Mouse (Mus musculus) erythroid progenitor cell, adult 5-6 weeks (primary cell): Measurements from ENCODE around the gene Il10rb. TPM values are rescaled to one million over a fixed set of nuclear protein-coding genes. Genes with fewer than 3 reads are reported as not detected.
"Not testable (repeated sequence)": the region's sequence is repeated elsewhere in the genome, so short reads cannot be mapped to it uniquely, and the experiment has no call there.

Experiments used
- ATAC-seq: replicated peaks from 2 replicates; pipeline ENCODE4 v1.8.0; 2016; ENCODE audit warnings: moderate number of reproducible peaks, mild to moderate bottlenecking, moderate TSS enrichment, inconsistent platforms; ENCODE audit not compliant: poor library complexity, low FRiP score, severe bottlenecking
- total RNA-seq, 2 experiments: library from RNA; stranded (forward) in 1 of 2; stranded (reverse) in 1 of 2; fragments of 150-400 nt in 1 of 2; fragments of 186-747, 209-891 nt in 1 of 2; gene quantifications; 2 replicates each; pipeline versions ENCODE4 v1.2.3 to v1.2.4; 2015 to 2017; ENCODE audit warnings: low replicate concordance in 2 of 2

The Il10rb gene
- total RNA-seq, 2 experiments from 2014 or later, result 21.8 to 33.1 TPM

DNA sequence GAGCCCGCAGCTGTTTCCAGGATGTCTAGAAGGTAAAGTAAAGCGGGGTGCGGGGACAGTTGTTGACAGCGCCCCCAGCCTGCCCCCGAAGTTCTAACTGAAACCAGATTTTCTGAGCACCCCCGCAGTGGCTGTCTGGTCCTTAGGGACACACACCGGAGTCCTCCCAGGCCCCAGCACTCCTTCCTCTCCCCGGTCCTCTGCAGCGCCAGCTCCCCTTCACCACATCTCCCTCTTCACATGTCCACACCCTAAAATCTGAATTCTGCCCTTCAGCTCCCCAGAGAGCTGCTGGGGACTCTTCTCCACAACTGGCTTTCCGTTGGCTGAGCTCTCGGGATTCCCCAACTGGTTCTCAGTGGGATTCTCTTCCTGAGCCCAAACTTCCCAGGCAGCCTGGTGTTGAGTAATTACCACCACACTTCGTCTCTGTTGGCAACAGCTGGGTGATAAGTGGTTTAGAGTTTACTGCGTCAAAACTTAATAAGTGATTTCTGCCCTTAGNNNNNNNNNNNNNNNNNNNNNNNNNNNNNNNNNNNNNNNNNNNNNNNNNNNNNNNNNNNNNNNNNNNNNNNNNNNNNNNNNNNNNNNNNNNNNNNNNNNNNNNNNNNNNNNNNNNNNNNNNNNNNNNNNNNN is 739 bp downstream of the Il10rb start:
- ATAC-seq, result peak; percentile 59; the same call in 1 of the 2 replicates

- ATAC-seq, result peak; percentile 53; the same call in 1 of the 2 replicates
These were observed 7.3 kb downstream of the Il10rb start for GRCm38 (mm10) chr16:91413102-91413844.

- ATAC-seq, result no peak
These were observed 9.6 kb downstream of the Il10rb start for GRCm38 (mm10) chr16:91415391-91416189.

- ATAC-seq, result no peak
These were observed 10.4 kb downstream of the Il10rb start for GRCm38 (mm10) chr16:91416357-91416756.

GRCm38 (mm10) chr16:91416938-91417337 is 11.0 kb downstream of the Il10rb start:
- peak; percentile 84 for ATAC-seq

DNA sequence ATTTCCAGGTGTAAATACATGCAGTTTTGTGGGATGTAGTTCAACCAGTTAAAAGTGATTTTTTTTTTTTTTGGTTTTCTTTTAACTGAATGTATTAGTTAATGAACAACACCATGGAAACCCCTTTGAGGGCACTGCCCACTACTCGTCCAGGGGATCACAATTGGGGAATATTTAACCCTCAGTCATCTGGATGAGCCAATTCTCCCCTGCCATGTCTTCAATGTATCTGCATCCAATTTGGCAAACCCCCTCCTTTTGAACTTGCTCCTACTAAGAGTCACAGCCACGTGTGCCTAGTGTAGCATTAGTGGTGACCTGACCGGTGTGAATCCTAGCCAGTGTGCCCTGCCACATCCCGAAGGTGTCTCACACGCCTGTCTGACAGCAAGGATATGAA is 12.6 kb downstream of the Il10rb start:
- ATAC-seq, result no peak

DNA sequence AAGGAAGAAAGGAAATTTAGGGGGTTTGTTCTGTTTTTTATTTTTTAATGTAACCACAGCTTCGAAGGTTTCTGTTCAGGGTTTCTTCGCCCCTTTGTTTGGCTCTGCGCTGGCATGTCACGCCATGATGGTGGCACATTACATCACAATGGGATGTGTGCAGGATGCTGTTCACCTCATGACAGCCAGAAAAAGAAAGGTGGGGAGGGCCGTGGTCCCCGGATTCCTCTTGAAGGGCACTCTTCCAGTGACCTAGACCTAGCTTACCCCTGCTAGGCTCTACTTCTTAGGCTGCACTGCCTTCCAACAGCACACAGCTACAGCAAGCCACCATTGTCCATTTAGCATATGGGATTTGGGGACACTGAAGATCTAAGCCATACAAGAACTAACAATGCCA is 19.9 kb downstream of the Il10rb start:
- ATAC-seq, result no peak

DNA sequence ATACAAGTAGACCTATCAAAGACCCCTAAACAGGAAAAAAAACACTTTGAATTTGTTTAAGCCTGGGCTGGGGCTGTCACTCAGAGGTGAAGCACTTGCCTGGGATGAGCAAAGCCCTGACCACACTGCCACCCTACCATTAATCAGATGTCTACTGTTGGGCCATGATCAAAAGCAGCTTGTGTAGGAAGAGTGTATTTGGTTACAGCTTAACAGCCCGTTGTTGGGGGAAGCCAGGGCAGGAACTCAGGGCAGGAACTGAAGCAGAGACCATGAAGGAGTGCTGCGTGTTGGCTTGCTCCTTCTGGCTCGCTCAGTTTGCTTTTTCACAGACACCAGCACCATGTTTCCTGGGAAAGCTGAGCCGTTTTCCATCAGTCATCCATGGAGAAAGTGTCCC is 20.6 kb downstream of the Il10rb start:
- no peak for ATAC-seq

- ATAC-seq, result no peak
These were observed 21.5 kb downstream of the Il10rb start for GRCm38 (mm10) chr16:91427461-91427860.

- no peak for ATAC-seq
These were observed 22.4 kb downstream of the Il10rb start for GRCm38 (mm10) chr16:91428259-91428865.

DNA sequence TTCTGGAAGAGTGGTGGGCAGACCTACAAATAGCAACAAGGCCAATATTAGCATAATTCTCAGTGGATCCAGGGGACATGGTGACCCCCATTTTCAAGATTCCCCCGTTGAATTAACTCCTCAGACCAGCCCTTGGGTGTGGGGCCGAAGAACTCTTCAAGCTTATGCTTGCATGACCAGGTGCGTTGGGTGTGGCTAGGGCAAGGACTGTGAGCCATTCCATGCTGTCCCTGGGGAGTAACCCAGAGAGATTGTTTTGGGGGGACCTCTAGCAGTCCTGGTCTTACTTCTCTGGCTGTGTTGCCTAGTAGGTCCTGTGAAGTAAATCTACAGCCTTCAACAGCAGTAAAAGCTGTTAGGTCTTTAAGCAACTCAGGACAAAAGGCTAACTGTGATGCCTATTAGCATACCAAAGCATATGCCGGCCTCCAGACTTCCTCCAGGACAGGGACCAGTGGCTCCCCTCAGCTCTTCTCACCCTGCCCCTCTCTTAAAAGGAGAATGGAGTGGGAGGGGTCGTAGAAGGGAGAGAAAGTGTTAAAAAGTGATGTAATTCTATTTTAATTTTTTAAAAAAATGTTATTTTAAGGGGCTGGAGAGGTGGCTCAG is 26.9 kb downstream of the Il10rb start:
- ATAC-seq, result no peak

DNA sequence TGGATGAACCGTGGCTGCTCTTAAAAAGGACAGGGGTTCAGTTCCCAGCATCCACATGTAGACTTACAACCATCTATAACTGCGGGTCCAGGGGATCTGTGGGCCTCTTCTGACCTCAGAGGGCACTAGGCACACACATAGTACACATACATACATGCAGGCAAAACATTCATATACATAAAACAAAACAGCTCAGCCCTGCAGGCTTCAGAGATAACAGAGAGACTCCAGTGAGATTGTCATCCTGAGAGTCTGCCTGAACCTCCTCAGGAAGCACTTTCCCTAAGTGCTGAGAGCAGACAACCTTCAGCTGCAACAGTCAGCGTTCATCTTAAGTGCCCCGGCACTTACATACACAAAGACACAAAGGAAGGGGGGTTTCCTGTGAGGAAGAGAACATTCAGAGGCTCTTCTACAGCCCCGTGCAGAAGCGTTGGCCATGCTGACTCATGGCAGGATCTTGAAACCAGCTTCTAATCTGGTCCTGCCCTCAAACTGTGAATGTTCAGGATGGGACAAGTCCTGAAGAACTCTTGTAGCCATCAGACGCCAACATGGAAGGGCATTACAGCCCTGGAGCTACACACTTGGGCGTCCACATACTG is 27.5 kb downstream of the Il10rb start:
- ATAC-seq, result peak; percentile 58; the same call in 1 of the 2 replicates

DNA sequence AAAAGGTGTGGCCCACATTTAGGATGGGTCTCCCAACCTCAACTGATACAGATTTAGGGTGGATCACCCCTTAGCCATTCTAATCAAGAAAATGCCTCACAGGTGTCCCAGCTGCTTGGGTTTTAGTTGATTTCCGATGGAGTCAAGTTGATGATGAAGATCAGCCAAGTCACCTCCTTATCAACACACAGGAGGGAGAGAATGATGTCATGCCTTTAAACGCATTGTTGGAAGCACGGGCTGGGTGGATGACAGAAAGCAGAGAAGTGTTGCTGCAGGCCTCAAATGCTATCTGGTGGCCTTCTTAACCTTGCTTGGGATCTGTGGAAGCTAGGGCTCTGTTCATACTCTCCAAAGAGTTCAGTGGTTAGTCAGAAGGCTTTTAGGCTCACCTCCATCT is 28.2 kb downstream of the Il10rb start:
- no peak for ATAC-seq

GRCm38 (mm10) chr16:91438081-91438480 is 32.1 kb downstream of the Il10rb start:
- no peak for ATAC-seq

- not testable (repeated sequence) for ATAC-seq
These were observed 32.6 kb downstream of the Il10rb start for GRCm38 (mm10) chr16:91438599-91438998.

DNA sequence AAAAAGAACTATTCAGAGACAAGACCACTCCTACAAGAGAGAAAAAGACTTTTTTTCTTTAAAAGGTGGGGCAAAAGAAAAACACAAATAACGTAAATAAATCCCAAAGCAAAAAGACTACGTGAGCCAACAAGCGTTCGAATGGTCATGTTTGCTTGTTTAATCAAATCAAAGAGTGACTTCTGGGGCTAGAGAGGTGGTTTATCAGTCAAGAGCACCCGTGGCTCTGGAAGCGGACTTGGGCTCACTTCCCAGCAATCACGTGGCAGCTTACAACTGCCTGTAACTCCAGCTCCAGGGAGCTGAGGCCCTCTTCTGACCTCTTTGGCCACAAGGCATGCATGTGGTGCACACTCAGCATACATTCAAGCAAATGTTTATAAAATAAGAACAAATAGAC is 35.4 kb downstream of the Il10rb start:
- peak; percentile 85 for ATAC-seq

DNA sequence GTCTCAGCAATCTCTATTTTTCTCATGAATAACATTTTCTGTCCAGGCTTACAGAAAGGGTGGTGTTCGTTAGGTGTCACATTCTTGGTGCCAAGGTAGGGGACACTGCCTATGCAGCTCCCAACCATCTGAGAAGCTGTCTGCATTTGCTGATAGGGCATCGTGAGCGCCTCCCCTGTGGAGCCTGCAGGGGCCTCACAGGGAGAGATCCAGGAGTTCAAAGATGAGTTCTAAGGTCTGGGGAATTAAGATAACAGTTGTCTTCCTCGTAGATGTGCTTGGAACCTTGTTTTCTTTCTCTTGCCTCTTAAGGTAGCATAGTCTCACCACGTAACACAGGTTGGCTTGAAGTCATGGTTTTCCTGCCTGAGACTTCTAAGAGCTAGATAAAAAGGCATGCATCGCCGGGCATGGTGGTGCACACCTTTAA is 35.9 kb downstream of the Il10rb start:
- peak; percentile 91 for ATAC-seq

DNA sequence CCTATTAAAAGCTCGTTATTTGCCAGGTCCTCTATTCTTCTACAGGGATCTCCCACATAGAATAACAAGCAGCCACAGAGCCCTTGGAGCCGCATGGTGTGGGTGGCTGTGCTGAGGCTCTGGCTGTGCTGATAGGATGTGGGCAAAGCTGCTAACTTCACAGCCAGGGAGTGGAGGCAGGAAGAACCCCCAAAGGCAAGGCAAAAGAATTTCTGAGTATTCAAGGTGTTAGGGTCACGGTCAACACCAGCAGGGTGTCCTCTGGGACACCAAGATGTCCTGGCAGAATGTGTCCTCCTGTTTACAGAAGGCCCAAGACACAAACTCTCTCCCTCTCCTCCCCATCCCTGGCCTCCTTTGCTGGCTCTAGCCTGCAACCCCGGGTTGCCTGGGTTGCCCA is 36.5 kb downstream of the Il10rb start:
- peak; percentile 65 for ATAC-seq

DNA sequence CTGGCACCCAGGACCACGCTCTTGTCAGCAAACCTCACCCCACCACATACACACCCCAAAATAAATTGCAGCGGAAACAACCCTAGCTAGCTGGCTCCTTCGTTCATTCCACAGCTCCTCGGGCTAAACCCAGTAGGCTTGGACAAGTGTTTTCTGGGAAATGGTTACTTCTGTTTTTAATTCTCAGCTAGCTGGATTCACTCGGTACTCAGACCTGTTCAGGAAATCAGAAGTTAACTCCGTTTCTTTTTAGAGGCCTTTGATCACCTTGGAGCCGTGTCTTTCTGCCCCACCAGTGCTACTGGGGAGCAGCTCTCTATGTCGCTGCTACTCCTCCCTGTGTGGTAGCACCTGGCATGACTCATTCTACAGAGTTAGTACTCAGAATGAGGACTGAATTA is 37.2 kb downstream of the Il10rb start:
- ATAC-seq, result no peak
